Comparison of ENCODE assay signal across 10 mouse cellular contexts in the genomic region with DNA sequence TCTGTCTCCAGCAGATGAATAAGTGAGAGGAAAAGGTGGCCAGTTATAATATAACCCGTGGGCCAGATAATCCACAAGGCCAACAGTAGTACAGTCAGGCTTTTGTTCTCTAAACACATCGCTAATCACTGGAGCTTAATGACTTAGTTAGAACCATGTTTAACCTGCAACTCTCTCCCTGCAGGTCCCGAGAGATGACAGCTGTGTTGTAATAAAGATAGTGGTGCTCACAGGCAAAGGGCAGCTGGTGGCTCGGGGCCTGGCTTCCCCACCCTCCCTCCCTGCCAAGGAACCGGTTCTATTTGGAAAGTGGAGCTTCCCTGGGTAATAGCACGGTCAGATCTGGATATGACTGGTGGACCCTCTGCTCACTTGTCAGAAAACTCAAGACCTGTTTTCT.
"Had no signal": no experiment of that assay in that cellular context is flagged by ENCODE, and none has a peak within 500 bp of the region (broad histone marks: within the 10 kb centered on the region; RNA-seq: fewer than 3 reads in every experiment).

No protein-coding gene starts in this region.

- H3K9me3 ChIP-seq: limb, embryonic 12.5 days; midbrain, embryonic 12.5 days; stomach, embryonic 15.5 days had no signal

- H3K27me3 ChIP-seq: stomach, embryonic 15.5 days had no signal

- H3K36me3 ChIP-seq: limb, embryonic 12.5 days; midbrain, embryonic 12.5 days; stomach, embryonic 15.5 days had no signal

- H3K4me2 ChIP-seq: limb, embryonic 12.5 days; midbrain, embryonic 12.5 days; stomach, embryonic 15.5 days had no signal

- H3K27ac ChIP-seq: limb, embryonic 12.5 days; liver, embryonic 14.5 days; midbrain, embryonic 12.5 days; stomach, embryonic 15.5 days had no signal

- DNase-seq: kidney, adult 11 months; kidney, adult 9 months; kidney, postnatal 14 days; lung, adult 18-20 months; thymus, postnatal 4 days had no signal

- H3K9ac ChIP-seq: limb, embryonic 12.5 days; liver, embryonic 14.5 days; midbrain, embryonic 12.5 days; stomach, embryonic 15.5 days had no signal

- H3K4me3 ChIP-seq: limb, embryonic 12.5 days; midbrain, embryonic 12.5 days; stomach, embryonic 15.5 days had no signal

- ATAC-seq: midbrain, embryonic 16.5 days had no signal
